Mouse (Mus musculus) retina, postnatal 1 day (tissue): Measurements from ENCODE around the gene Stxbp6.
A peak's percentile ranks its signal among the peaks of the same experiment; 100 is the strongest.

Source experiments
- DNase-seq: peaks from one replicate; pipeline ENCODE4 v3.0.0-alpha.2; 2012

Gene Stxbp6

GRCm38 (mm10) chr12:44992847-44993246 is 81.7 kb downstream of the Stxbp6 start:
- no peak for DNase-seq

GRCm38 (mm10) chr12:44990379-44990778 is 84.1 kb downstream of the Stxbp6 start:
- DNase-seq = no peak

GRCm38 (mm10) chr12:44989011-44989410 is 85.5 kb downstream of the Stxbp6 start:
- no peak for DNase-seq

- no peak for DNase-seq
These were observed 86.7 kb downstream of the Stxbp6 start for GRCm38 (mm10) chr12:44987762-44988161.

- DNase-seq = peak; percentile 36
These were observed 95.1 kb downstream of the Stxbp6 start for GRCm38 (mm10) chr12:44979316-44979848.

- no peak for DNase-seq
These were observed 99.2 kb downstream of the Stxbp6 start for GRCm38 (mm10) chr12:44975266-44975665.

- no peak for DNase-seq
These were observed 103.0 kb downstream of the Stxbp6 start for GRCm38 (mm10) chr12:44971477-44971876.

GRCm38 (mm10) chr12:44967448-44967847 is 107.1 kb downstream of the Stxbp6 start:
- no peak for DNase-seq

- DNase-seq = no peak
These were observed 117.0 kb downstream of the Stxbp6 start for GRCm38 (mm10) chr12:44957474-44957873.

- no peak for DNase-seq
These were observed 121.4 kb downstream of the Stxbp6 start for GRCm38 (mm10) chr12:44953121-44953520.

GRCm38 (mm10) chr12:44952072-44952471 is 122.4 kb downstream of the Stxbp6 start:
- DNase-seq = no peak

- no peak for DNase-seq
These were observed 124.0 kb downstream of the Stxbp6 start for GRCm38 (mm10) chr12:44950559-44950958.

- no peak for DNase-seq
These were observed 126.7 kb downstream of the Stxbp6 start for GRCm38 (mm10) chr12:44947823-44948222.

GRCm38 (mm10) chr12:44940325-44940724 is 134.2 kb downstream of the Stxbp6 start:
- no peak for DNase-seq

- DNase-seq = no peak
These were observed 135.4 kb downstream of the Stxbp6 start for GRCm38 (mm10) chr12:44939106-44939505.

GRCm38 (mm10) chr12:44932954-44933353 is 141.6 kb downstream of the Stxbp6 start:
- DNase-seq = no peak

GRCm38 (mm10) chr12:44931716-44932115 is 142.8 kb downstream of the Stxbp6 start:
- no peak for DNase-seq

GRCm38 (mm10) chr12:44928456-44928855 is 146.1 kb downstream of the Stxbp6 start:
- no peak for DNase-seq

GRCm38 (mm10) chr12:44925901-44926300 is 148.6 kb downstream of the Stxbp6 start:
- DNase-seq = no peak

GRCm38 (mm10) chr12:44923273-44923672 is 151.2 kb downstream of the Stxbp6 start:
- no peak for DNase-seq

GRCm38 (mm10) chr12:44922241-44922640 is 152.3 kb downstream of the Stxbp6 start:
- no peak for DNase-seq

- DNase-seq = no peak
These were observed 154.9 kb downstream of the Stxbp6 start for GRCm38 (mm10) chr12:44919613-44920012.

- DNase-seq = no peak
These were observed 155.6 kb downstream of the Stxbp6 start for GRCm38 (mm10) chr12:44918929-44919328.

GRCm38 (mm10) chr12:44913854-44914253 is 160.7 kb downstream of the Stxbp6 start:
- no peak for DNase-seq

GRCm38 (mm10) chr12:44908028-44908702 is 166.3 kb downstream of the Stxbp6 start:
- DNase-seq = no peak
